Mouse (Mus musculus): Measurements from ENCODE around the gene Gm20441. TPM values are rescaled to one million over a fixed set of nuclear protein-coding genes. Genes with fewer than 3 reads are reported as not detected.

The Gm20441 gene
- not detected for total RNA-seq (2021)
- long read RNA-seq, experiment 1: 0 reads
- long read RNA-seq, experiment 2: 0 reads

DNA sequence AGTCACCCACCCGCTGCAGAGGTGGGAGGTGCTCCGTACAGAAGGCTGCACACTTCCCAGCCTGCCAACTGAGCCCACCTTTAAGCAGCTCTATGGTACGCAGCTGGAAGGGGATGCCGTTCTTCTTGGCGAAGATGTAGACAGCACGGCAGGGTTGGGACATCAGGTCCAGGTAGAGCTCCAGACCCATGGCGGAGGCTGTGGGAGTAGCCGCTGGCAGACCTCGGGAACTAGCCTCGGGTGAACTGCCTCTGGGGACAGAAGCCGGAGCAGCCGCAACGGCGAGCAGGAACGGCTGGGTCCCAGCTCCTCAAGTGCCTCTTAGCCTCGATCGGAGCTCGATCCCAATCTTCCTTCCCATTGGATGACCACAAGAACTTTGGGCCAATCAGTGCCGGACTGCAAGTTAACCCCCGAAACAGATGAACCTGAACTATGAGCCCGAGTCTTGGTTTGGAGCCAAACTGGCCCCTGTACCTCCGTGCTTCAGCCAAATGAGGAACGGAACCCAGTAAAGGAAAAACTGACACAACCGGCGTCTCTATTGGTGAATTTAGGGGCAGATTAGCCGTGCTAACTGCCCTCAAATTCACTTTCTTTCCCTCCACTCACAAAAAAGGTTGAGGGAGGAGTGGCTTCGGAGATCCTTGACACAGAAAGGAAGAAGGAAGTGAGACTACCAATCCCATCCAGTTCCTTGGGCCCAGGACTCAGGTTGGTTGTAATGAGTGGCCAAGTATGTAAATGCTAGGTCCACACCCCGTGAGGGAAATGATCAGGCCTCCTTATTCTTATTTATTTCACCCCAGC is at the start of gene Gm20441, which contains the start of gene Gstt3:
Gene Gm20441, minus strand, starts transcription at position 186 of the 810 bp plus-strand sequence.
Gene Gstt3, minus strand, starts transcription at position 646 of the 810 bp plus-strand sequence.
- DNase-seq (ENCODE audit: low spot score in 2 of 2): no peak
- intact Hi-C loops (cut with DNase I): no loop called here

GRCm38 (mm10) chr10:75830275-75830670 is 49.5 kb upstream of the Gm20441 start:
- intact Hi-C loops (cut with DNase I): no loop called here
- DNase-seq (ENCODE audit: low spot score in 2 of 2): no peak

- intact Hi-C loops (cut with DNase I): no loop called here
- no peak for DNase-seq (ENCODE audit: low spot score in 2 of 2)
Measured at GRCm38 (mm10) chr10:75829529-75830274, 48.9 kb upstream of the Gm20441 start.

- intact Hi-C loops (cut with DNase I): no loop called here
- peak in 1 of 2 experiments; percentile 55 for DNase-seq (ENCODE audit: low spot score in 2 of 2)
Measured at GRCm38 (mm10) chr10:75828500-75828931, 47.8 kb upstream of the Gm20441 start.

GRCm38 (mm10) chr10:75827668-75828360 is 47.1 kb upstream of the Gm20441 start:
- intact Hi-C loops (cut with DNase I): no loop called here
- peak in 1 of 2 experiments; percentile 34 for DNase-seq (ENCODE audit: low spot score in 2 of 2)

GRCm38 (mm10) chr10:75824530-75824929 is 43.8 kb upstream of the Gm20441 start:
- DNase-seq (ENCODE audit: low spot score in 2 of 2): no peak
- intact Hi-C loops (cut with DNase I): no loop called here

DNA sequence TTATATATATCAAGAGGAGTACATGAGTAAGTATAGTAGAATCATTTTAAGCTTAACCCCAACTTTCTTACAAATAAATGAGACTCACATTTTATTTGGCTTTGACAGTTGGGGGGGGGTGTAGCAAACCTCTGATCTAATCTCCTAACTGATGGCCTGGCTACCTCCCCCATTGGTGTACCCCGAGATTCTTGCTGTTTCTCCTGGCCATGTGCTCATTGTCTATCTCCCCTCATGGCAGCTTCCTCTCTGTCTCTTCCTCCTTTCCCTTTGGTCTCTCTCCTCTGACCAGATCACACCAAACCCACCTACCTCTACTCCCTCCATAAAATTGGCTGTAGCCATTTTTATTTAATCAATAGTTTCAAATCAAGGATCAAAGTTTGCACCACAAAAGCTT is 43.0 kb upstream of the Gm20441 start:
- intact Hi-C loops (cut with DNase I): no loop called here
- DNase-seq (ENCODE audit: low spot score in 2 of 2): no peak

DNA sequence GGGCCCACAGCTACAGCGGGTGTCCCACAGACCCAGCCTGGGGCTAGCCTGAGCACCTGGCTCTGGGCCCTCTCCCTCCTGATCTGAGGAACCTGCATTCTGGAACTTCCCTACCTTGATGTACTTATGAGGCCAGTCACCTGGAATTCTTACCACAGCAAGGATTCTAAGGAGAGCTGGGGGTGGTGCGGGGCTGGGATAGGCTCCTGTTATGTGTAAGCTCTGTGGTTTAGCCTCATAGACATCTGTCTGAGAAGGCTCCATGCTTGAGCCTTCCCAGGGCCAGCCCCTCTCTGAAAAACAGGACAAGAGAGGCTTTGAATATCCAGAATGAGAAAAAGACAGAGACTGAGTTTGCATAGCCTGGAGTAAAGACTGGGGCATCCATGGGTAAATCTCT is 41.7 kb upstream of the Gm20441 start, which contains the start of gene Gstt4:
Gene Gstt4, minus strand, starts transcription at position 101 of the 400 bp plus-strand sequence.
- intact Hi-C loops (cut with DNase I): no loop called here
- DNase-seq (ENCODE audit: low spot score in 2 of 2): no peak

DNA sequence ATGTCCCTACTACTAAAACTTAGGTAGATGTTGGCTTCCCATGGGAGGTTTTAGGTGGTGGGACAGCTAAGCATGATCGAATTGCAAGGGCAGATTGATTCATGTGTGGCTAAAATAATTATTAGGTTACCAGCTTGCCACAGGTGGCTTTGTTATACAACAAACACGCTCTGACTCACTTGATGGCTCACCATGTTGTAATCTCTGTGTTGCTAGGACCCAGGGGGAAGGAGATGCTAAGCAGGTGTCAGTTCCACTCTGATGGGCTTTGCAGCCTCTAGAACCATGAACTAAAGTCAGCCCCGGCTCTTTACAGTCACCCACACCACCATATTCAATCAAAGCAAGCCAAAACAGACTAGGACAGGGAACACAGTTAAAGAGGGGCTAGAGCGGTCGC is 39.1 kb upstream of the Gm20441 start:
- DNase-seq (ENCODE audit: low spot score in 2 of 2): no peak

GRCm38 (mm10) chr10:75818641-75819040 is 37.9 kb upstream of the Gm20441 start:
- intact Hi-C loops (cut with DNase I): no loop called here
- DNase-seq (ENCODE audit: low spot score in 2 of 2): no peak

More for the DNA sequence above, 39.1 kb upstream of the Gm20441 start:
- intact Hi-C loops (cut with DNase I): no loop called here

DNA sequence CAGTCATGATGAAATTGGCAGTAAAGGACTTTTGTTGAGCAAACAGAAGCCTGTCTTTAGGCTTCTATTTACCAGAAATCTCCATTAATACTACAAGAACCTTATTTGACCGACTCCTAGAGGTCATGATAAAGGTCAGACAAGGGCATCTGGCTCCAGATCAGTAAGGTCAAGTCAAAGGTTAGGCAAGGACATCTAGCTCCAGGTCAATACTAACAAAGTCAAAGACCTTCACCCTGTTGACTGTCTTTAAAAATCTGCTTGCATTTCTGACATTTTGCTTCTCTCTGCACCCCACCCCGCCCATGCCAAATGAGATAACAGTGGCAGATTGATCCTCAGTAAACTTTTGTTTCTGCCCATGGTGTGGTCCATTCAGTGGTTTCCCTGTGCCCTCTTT is 23.5 kb upstream of the Gm20441 start:
- intact Hi-C loops (cut with DNase I): no loop called here
- no peak for DNase-seq (ENCODE audit: low spot score in 2 of 2)

DNA sequence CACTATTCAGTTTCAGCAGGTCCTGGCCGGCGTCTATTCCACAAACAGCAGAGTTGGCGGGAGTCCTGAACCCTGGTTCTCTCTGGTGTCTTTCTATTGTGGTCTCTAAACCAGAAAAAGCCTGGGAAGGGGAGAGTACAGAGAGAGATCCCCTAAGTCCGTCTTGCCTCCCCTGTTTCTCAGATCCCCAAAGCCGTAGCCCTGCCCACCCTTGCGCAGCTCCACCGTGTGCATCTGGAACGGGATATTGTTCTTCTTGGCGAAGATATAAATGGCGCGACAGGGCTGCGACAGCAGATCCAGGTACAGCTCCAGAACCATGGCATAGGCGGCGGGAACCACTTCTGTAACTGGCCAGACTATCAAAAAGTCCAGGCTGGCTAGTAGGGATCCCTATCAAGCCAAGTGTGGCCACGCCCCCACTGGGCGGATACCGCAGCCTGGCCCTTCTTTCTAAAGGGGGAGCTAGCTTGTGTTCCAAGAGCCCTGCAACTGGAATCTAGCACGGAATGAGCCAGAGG is 17.5 kb upstream of the Gm20441 start, which contains the start of gene Gstt1:
Gene Gstt1, minus strand, starts transcription at position 409 of the 521 bp plus-strand sequence.
- intact Hi-C loops (cut with DNase I): no loop called here

DNA sequence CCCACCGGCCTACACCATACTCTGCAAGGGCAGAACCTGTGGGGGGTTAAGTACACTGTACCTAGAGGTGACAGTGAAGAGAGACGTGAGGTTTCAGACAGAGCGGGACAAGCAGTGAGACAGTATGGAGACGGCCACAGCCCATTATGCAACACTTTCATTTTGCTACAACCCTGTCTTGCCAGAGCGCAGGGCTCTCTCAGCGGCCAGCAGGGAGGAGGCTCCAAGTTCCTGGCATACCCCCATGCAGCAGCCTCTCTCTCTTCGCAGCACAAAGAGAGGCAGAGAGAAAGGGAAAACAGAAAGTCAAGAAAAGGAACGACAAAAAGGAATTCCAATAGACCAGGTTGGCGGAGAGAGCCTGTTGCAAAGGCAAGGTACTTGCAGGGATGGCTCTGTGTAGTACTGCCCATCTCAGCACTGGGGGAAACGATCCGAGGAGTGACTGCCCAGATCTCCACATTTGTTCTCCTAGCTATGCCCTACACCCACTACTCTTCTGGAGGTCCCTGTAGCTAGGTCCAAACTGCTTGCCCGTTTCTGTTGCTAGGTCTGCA is 16.9 kb upstream of the Gm20441 start:
- peak in 1 of 2 experiments; percentile 26 for DNase-seq (ENCODE audit: low spot score in 2 of 2)
- intact Hi-C loops (cut with DNase I): no loop called here

More for the DNA sequence above, 17.5 kb upstream of the Gm20441 start, which contains the start of gene Gstt1:
- DNase-seq (ENCODE audit: low spot score in 2 of 2): peak in 1 of 2 experiments; percentile 33

- no peak for DNase-seq (ENCODE audit: low spot score in 2 of 2)
- intact Hi-C loops (cut with DNase I): no loop called here
Measured at GRCm38 (mm10) chr10:75796731-75797516, 16.2 kb upstream of the Gm20441 start.

DNA sequence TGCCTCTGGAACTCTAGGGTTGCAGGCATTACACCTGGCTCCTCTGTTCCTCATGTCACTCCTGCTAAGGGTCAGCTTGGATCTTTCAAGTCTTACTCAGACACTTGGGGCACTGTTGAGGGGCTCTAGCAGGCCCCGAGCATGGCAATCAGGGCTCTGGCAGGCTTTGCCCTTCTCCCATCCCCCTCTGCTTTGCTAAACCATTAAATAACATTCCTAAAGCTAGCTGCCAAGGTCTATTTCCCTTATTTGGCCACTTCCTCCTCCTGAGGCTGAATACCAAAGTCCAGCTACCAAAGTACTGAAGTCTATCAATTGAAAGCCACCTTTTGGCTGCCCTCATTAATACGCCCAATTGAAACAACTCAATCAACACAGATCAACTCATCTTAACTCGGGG is 14.1 kb upstream of the Gm20441 start:
- intact Hi-C loops (cut with DNase I): no loop called here
- no peak for DNase-seq (ENCODE audit: low spot score in 2 of 2)

- intact Hi-C loops (cut with DNase I): no loop called here
Measured at GRCm38 (mm10) chr10:75790773-75791172, 10.0 kb upstream of the Gm20441 start.

GRCm38 (mm10) chr10:75789841-75790240 is 9.1 kb upstream of the Gm20441 start:
- intact Hi-C loops (cut with DNase I): no loop called here
- DNase-seq (ENCODE audit: low spot score in 2 of 2): no peak

More at GRCm38 (mm10) chr10:75790773-75791172, 10.0 kb upstream of the Gm20441 start:
- no peak for DNase-seq (ENCODE audit: low spot score in 2 of 2)

- intact Hi-C loops (cut with DNase I): no loop called here
- no peak for DNase-seq (ENCODE audit: low spot score in 2 of 2)
Measured at GRCm38 (mm10) chr10:75789081-75789735, 8.5 kb upstream of the Gm20441 start.
